Mouse (Mus musculus) myocyte (in vitro differentiated cells): ENCODE data around the gene Endou. TPM values are rescaled to one million over a fixed set of nuclear protein-coding genes. Genes with fewer than 3 reads are reported as not detected.

Experiments
- H3K27me3 ChIP-seq: one replicate; pipeline ENCODE4 v1.6.1; 2011; ENCODE audit not compliant: control insufficient read depth, insufficient read depth, insufficient read length
- H3K36me3 ChIP-seq: one replicate; pipeline ENCODE4 v1.6.1; 2011; ENCODE audit not compliant: control insufficient read depth, insufficient read depth
- H3K4me2 ChIP-seq: one replicate; pipeline ENCODE4 v1.6.1; 2011; ENCODE audit warnings: low read depth, control low read depth
- H3K4me3 ChIP-seq: one replicate; pipeline ENCODE4 v1.5.1; 2011; ENCODE audit warnings: mild to moderate bottlenecking, control low read depth, moderate library complexity
- H3K79me2 ChIP-seq: one replicate; pipeline ENCODE4 v1.6.1; 2011; ENCODE audit not compliant: control insufficient read depth, insufficient read depth
- H3ac ChIP-seq: one replicate; pipeline ENCODE4 v1.6.1; 2011; ENCODE audit not compliant: control insufficient read depth, insufficient read length
- CEBPB ChIP-seq: IDR thresholded peaks from 2 replicates; pipeline ENCODE4 v1.6.1; 2011; ENCODE audit warnings: mild to moderate bottlenecking, moderate library complexity; ENCODE audit not compliant: poor library complexity, insufficient read depth, severe bottlenecking
- E2F4 ChIP-seq: IDR thresholded peaks from one replicate; pipeline ENCODE4 v1.6.1; 2011; ENCODE audit warnings: mild to moderate bottlenecking, control low read depth, moderate library complexity; ENCODE audit not compliant: insufficient read depth
- MAX ChIP-seq: IDR thresholded peaks from one replicate; pipeline ENCODE4 v1.6.1; 2011; ENCODE audit warnings: low read depth, mild to moderate bottlenecking, control low read depth
- MYOD1 ChIP-seq, 3 experiments: IDR thresholded peaks; one replicate each; pipeline ENCODE4 v1.6.1; 2011; ENCODE audit warnings: control low read depth in 2 of 3, low read depth in 2 of 3, mild to moderate bottlenecking in 2 of 3, moderate library complexity in 1 of 3; ENCODE audit not compliant: insufficient read length in 2 of 3, control insufficient read depth in 1 of 3
- MYOG ChIP-seq, 3 experiments: IDR thresholded peaks; one replicate each; pipeline ENCODE4 v1.6.1; 2011; ENCODE audit warnings: control low read depth in 2 of 3, low read depth in 2 of 3, mild to moderate bottlenecking in 2 of 3; ENCODE audit not compliant: insufficient read length in 2 of 3, control insufficient read depth in 1 of 3, insufficient read depth in 1 of 3
- POLR2A ChIP-seq: IDR thresholded peaks from one replicate; pipeline ENCODE4 v1.6.1; 2011; ENCODE audit warnings: low read depth, mild to moderate bottlenecking, control low read depth, moderate library complexity; ENCODE audit not compliant: insufficient read length
- POLR2AphosphoS2 ChIP-seq: IDR thresholded peaks from one replicate; pipeline ENCODE4 v1.6.1; 2011; ENCODE audit warnings: low read depth, control low read depth; ENCODE audit not compliant: insufficient read length
- REST ChIP-seq: IDR thresholded peaks from one replicate; pipeline ENCODE4 v1.6.1; 2011; ENCODE audit warnings: mild to moderate bottlenecking, control low read depth, moderate library complexity; ENCODE audit not compliant: insufficient read depth, insufficient read length
- SRF ChIP-seq: IDR thresholded peaks from one replicate; pipeline ENCODE4 v1.6.1; 2011; ENCODE audit warnings: low read depth; ENCODE audit not compliant: control insufficient read depth, insufficient read length
- TCF12 ChIP-seq: IDR thresholded peaks from one replicate; pipeline ENCODE4 v1.6.1; 2011; ENCODE audit warnings: mild to moderate bottlenecking, control low read depth; ENCODE audit not compliant: poor library complexity, insufficient read depth, severe bottlenecking
- TCF3 ChIP-seq: IDR thresholded peaks from one replicate; pipeline ENCODE4 v1.6.1; 2011; ENCODE audit warnings: low read depth, control low read depth; ENCODE audit not compliant: insufficient read length
- USF1 ChIP-seq: IDR thresholded peaks from one replicate; pipeline ENCODE4 v1.6.1; 2011; ENCODE audit warnings: low read depth, mild to moderate bottlenecking, control low read depth, moderate library complexity
- polyA plus RNA-seq: library from polyadenylated mRNA; unstranded; fragments of >200 nt; fragmentation: generic; extraction: Trizol; gene quantifications from one replicate; pipeline ENCODE4 v1.2.1, GENCODE M21; 2012; ENCODE audit warnings: missing spikeins

Endou gene
- polyA plus RNA-seq, 1 experiment, result 0.01 TPM

GRCm38 (mm10) chr15:97728394-97728793 lies 2.7 kb downstream of the Endou start:
- TF ChIP-seq E2F4 (no peak), TCF12 (no peak), REST (no peak), SRF (no peak)
- H3K27me3 ChIP-seq, result peaks cover 18% of the 10 kb centered on the region

GRCm38 (mm10) chr15:97727520-97727919 lies 3.6 kb downstream of the Endou start:
- TF ChIP-seq REST (no peak), E2F4 (no peak), TCF12 (no peak), SRF (no peak)
- peak overlapping the region; percentile 55 for H3K4me2 ChIP-seq
- no peaks in the 10 kb centered on the region for H3K79me2 ChIP-seq
- no peak overlapping the region for H3K4me3 ChIP-seq
- H3K27me3 ChIP-seq, result peaks cover 18% of the 10 kb centered on the region
- H3K36me3 ChIP-seq, result no peaks in the 10 kb centered on the region
- no peak overlapping the region for H3ac ChIP-seq

More at GRCm38 (mm10) chr15:97728394-97728793, 2.7 kb downstream of the Endou start:
- H3K79me2 ChIP-seq, result no peaks in the 10 kb centered on the region
- H3K36me3 ChIP-seq, result no peaks in the 10 kb centered on the region
- H3ac ChIP-seq, result no peak overlapping the region
- H3K4me3 ChIP-seq, result no peak overlapping the region
- no peak overlapping the region for H3K4me2 ChIP-seq

GRCm38 (mm10) chr15:97727048-97727447 lies 4.1 kb downstream of the Endou start:
- Histone ChIP-seq H3K27me3 (peaks cover 18% of the 10 kb centered on the region), H3K36me3 (no peaks in the 10 kb centered on the region), H3K4me3 (no peak overlapping the region), H3ac (no peak overlapping the region), H3K4me2 (peak overlapping the region; percentile 55), H3K79me2 (no peaks in the 10 kb centered on the region)
- TF ChIP-seq CEBPB (peak; percentile 74), MYOG (IDR thresholded peaks at IDR 0.05; ENCODE audit: control insufficient read depth in 1 of 3, insufficient read depth in 1 of 3, insufficient read length in 2 of 3, low read depth in 2 of 3) (peak in 1 of 3 experiments; percentile 7), POLR2A (no peak), USF1 (peak; percentile 52)

GRCm38 (mm10) chr15:97726310-97726709 lies 4.8 kb downstream of the Endou start:
- no peak for TF ChIP-seq MAX
- peak in 2 of 3 experiments; percentile 63 to 78 for TF ChIP-seq MYOD1 (IDR thresholded peaks at IDR 0.05; ENCODE audit: control insufficient read depth in 1 of 3, insufficient read length in 2 of 3, low read depth in 2 of 3)
- Histone ChIP-seq H3K79me2 (no peaks in the 10 kb centered on the region), H3ac (no peak overlapping the region), H3K4me3 (no peak overlapping the region), H3K27me3 (peaks cover 18% of the 10 kb centered on the region), H3K36me3 (no peaks in the 10 kb centered on the region), H3K4me2 (peak overlapping the region; percentile 55)

GRCm38 (mm10) chr15:97725198-97725785 lies 5.8 kb downstream of the Endou start:
- Histone ChIP-seq H3K27me3 (peaks cover 22% of the 10 kb centered on the region), H3K79me2 (no peaks in the 10 kb centered on the region), H3K4me3 (no peak overlapping the region), H3ac (no peak overlapping the region), H3K4me2 (no peak overlapping the region), H3K36me3 (no peaks in the 10 kb centered on the region)
- TF ChIP-seq POLR2A, result no peak
- TF ChIP-seq MYOD1 (IDR thresholded peaks at IDR 0.05; ENCODE audit: control insufficient read depth in 1 of 3, insufficient read length in 2 of 3, low read depth in 2 of 3), result no peak
- TF ChIP-seq POLR2AphosphoS2, result no peak
- no peak for TF ChIP-seq USF1
- no peak for TF ChIP-seq E2F4
- TF ChIP-seq MYOG (IDR thresholded peaks at IDR 0.05; ENCODE audit: control insufficient read depth in 1 of 3, insufficient read depth in 1 of 3, insufficient read length in 2 of 3, low read depth in 2 of 3), result no peak
- no peak for TF ChIP-seq TCF3
- TF ChIP-seq CEBPB, result no peak
- TF ChIP-seq REST, result no peak

- H3K36me3 ChIP-seq, result no peaks in the 10 kb centered on the region
- no peaks in the 10 kb centered on the region for H3K79me2 ChIP-seq
- H3K4me2 ChIP-seq, result no peak overlapping the region
- no peak overlapping the region for H3ac ChIP-seq
- H3K27me3 ChIP-seq, result peaks cover 23% of the 10 kb centered on the region
- TF ChIP-seq POLR2A (no peak), POLR2AphosphoS2 (no peak), TCF12 (no peak), CEBPB (no peak), E2F4 (no peak), MAX (no peak), SRF (no peak), REST (no peak), MYOG (IDR thresholded peaks at IDR 0.05; ENCODE audit: control insufficient read depth in 1 of 3, insufficient read depth in 1 of 3, insufficient read length in 2 of 3, low read depth in 2 of 3) (no peak)
- no peak overlapping the region for H3K4me3 ChIP-seq
Observed at GRCm38 (mm10) chr15:97724346-97725197, 6.6 kb downstream of the Endou start.
